Mouse (Mus musculus): ENCODE data around the gene Lrmda.
"Not testable (repeated sequence)": the region's sequence is repeated elsewhere in the genome, so short reads cannot be mapped to it uniquely, and the experiment has no call there.

The Lrmda gene

DNA sequence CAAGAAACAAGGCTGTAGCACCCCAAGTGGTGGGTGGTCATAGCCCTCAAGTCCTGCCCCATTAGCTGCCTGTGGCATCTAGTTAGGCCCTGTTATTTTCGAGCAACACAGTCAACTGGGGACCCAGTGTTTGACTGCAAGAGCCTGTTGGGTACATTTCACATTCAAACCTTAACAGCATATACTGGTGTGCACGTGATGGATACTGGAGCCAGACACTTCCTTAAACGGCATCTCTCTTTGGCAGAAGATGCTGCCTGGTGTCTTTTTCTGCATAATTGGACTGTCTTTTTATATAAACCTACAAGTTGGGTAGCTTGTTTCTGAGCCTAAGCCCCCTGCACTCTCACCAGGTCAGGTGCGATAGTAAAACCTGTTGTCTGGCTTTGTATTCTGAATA, 532.8 kb downstream of the Lrmda start:
- no peak for ATAC-seq (ENCODE audit: insufficient number of reproducible peaks, low FRiP score, low TSS enrichment)

DNA sequence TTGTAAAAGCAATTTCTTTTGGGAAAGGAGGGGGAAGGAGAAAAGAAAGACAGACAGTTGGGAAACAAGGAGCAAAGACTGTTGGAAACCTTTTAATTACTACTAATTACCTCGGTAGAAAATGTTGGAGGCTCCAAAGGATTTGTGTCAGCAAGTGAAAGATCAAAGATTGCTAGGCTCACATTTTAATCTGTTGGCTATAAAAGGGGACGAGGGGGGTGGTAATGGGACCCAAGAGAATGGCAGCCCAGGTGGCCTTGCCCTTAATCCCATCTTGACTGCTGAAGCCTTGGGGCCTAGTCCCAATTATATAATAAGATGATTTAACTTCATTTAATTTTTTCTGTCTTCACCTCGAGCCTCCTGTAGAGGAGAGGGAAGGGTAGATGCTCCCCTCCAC, 533.3 kb downstream of the Lrmda start:
- no peak for ATAC-seq (ENCODE audit: insufficient number of reproducible peaks, low FRiP score, low TSS enrichment)

DNA sequence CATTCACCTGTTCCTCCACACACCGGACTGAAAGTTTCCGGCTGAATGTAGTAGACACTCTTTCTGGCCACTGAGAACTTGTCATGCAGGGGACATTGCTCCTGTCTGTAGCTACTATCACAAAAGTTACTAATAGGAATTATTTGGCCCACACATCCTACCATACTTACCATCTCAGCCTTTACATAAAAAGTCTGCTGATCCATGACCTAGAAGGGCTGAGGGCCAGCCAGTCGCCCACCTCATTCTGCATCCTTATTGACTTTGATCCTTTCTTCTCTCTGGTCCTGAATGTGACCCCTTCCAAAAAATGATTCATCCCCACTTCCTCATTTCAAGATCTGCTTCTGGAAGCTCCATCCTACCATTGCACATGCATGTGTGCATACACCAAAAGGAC, 534.2 kb downstream of the Lrmda start:
- ATAC-seq (ENCODE audit: insufficient number of reproducible peaks, low FRiP score, low TSS enrichment) = no peak

DNA sequence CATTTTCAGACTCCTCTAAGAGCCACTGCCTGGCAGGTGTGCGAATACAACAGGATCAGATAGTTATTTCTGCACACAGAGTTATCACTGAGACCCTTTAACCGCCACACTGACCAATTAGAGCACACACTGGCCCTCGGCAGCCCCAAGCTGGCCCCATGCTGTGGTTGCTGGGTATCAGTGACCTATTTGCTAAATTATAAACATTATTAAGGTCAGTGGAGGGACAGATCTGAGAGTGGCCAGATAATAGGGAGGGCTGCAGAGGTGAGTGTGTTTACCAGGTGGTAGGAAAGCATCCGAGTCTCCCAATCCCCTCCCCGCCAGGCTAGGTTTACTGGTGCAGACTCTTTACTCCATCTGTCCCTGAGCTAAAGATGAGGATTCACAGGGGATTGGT, 553.0 kb downstream of the Lrmda start:
- no peak for ATAC-seq (ENCODE audit: insufficient number of reproducible peaks, low FRiP score, low TSS enrichment)

DNA sequence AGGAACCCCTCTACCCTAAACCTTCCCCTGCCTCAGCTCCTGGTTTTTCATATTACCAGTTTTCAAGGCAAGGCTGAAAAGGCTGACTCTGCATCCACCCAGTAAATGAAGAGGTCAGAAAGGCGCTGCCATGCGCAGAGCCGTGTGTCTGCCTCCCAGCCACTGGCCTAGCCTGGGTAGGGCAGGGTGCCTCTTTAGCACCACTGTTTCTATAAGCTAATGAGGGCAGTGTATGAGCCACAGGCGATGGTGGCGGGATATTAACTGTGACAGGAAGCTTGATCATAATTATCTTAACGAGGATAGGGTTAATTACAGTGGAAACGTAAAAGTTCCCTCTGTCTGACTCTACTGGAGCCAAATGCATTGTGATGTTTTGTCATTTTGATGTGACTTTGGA, 554.1 kb downstream of the Lrmda start:
- ATAC-seq (ENCODE audit: insufficient number of reproducible peaks, low FRiP score, low TSS enrichment) = no peak

DNA sequence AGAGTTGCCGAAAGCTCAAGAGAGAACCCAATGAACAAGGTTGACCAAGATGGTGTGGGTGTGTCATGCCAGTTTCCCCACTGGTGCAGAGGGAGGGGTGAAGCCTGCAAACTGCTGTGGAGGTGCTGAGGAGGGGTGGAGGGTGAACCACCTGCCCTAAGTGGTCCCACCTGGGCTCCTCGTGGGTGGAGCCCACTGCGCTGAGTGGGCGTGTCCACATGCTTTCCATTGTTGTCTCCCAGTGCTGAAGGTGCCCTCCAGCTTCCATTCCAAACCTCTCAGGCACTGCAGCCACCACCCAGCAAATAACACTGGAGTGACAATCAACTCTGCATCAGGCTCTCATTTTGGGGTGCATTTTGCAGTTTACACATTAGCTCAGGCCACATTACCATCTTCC, 554.5 kb downstream of the Lrmda start:
- no peak for ATAC-seq (ENCODE audit: insufficient number of reproducible peaks, low FRiP score, low TSS enrichment)

DNA sequence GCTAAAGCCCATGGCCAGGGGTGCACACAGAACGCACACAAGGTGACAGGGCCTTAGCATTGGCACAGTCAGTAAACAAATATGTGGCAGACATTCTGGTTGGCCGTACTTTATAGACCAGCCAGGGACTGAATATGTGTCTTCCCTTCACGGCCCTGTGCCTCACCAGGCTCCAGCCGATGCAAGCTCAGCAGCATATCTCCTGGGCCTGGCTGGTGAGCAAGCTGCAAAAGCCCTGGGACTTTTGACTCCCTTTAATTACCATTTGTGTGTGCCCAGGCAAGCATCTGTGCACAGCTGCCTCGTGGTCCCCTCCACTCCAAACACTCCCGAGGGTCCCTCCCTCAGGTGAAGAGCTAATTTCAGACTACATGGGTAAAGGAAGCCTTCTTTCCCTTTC, 556.9 kb downstream of the Lrmda start:
- no peak for ATAC-seq (ENCODE audit: insufficient number of reproducible peaks, low FRiP score, low TSS enrichment)

DNA sequence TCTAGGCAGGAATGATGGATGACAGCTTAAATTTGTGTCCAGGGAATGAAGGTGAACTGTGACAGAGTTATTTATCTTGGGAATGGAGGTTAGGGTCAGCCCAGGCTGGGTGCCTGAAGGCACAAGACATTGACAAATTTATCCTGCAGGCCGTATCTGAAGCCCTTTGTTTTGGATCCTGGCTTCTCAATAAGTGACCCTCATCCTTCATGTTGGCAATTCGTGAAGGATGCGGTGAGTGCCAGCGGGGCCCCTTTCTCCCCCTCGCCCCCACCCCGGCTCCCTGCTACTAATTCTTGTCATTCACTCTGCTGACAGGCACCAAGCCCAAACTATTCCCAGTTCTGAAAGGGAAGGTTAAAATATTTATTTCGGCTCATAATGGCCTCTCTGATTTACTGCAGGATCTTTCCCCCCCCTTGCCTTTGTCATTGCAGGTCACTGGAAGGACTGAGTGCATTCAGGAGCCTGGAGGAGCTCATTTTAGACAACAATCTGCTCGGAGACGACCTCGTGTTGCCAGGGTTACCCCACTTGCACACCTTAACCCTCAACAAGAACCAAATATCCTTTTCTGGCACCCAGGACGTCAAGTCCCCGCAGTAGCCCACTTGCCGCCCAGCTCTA, 558.0 kb downstream of the Lrmda start:
- no peak for ATAC-seq (ENCODE audit: insufficient number of reproducible peaks, low FRiP score, low TSS enrichment)

DNA sequence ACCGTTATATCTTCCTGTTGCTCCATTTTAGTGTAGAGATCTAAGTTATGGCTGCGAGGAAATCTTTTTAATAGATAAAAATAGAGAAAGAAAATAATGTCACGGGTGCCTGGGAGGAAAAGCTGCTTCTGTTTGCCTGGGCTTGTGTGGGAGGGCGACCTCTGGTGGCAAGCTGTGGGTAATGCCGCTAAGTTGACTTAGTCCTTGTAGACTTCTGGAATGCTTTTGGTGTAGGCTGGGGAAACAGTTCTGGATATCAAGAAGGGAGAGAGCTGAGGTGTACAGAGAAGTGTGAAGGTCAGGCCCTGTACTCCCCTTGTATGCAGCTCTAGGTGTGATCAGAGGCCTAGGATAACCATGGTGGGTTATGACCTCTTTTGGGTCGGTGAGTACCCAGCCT, 558.7 kb downstream of the Lrmda start:
- peak; percentile 47 for ATAC-seq (ENCODE audit: insufficient number of reproducible peaks, low FRiP score, low TSS enrichment)

DNA sequence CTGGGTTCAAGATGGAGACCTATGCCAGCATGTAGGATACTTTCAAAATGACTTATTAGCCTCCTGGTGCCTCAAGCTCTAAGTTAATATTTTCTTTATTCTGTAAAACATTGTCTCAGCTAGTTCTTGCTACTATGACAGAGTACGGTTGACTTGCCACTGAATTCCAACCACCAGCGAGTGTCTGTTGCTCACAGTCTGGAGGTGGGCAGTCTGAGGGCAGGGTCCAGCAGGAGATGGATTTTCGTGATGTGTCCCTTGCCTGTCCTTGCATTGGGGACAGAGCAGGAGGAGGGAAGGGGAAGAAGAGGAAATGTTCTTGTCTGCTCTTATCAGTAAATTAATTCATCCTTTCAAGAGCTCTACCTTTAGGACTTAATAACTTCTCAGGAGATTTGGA, 559.5 kb downstream of the Lrmda start:
- ATAC-seq (ENCODE audit: insufficient number of reproducible peaks, low FRiP score, low TSS enrichment) = no peak

DNA sequence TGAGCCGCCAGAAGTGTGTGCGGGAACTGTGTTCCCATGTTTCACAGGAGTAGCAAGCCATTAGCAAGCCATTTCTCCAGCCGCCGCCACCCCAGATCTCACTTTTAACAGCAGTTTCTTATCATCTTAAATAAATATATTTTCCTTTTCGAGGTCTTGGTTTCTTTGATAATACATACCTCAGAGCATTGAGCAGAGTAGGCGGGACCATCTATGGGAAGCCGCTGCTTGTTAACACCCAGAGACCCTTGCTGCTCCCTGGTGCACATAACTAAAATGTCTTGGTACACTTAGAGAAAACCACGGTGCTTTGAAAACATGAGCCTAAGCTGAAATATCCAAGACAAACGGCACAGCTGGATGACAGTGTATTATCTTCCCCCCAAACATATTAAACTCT, 562.6 kb downstream of the Lrmda start:
- no peak for ATAC-seq (ENCODE audit: insufficient number of reproducible peaks, low FRiP score, low TSS enrichment)

DNA sequence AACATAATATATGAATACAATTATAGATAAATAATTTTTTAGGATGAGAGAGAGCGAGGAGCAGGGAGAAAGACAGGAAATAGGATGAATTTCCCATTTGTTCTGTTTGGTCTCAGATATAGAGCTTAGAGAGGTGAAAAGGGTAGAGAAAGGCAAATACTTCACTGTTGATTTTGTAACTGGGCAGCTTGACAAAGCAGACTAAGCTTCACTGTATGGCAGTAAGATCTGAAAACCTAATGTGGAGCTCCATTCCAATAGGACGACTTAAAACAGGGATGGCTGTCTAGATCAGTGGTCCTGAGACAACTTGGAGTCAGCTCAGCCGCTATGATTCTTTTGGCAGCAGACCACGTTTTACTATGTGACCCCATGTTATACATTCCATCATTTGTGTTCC, 566.8 kb downstream of the Lrmda start:
- ATAC-seq (ENCODE audit: insufficient number of reproducible peaks, low FRiP score, low TSS enrichment) = no peak

DNA sequence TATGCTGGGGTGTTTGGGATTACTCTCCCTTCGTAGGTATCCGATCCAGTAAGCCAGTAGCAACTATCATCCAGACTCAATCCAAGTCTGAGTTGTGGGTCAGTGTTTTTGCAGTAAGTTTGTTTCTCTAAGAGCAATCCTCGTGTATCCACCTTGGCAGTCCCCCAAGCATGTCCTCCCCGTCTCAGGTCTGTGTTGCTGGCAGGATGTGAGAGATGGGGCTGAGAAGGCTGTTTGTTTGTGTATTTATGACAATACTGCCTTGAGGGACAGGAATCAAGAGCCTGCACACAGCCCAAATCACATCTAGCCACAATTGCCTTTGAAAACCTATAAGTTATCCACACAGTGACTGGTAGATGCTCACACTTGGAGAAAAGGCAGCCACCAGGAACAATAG, 567.3 kb downstream of the Lrmda start:
- ATAC-seq (ENCODE audit: insufficient number of reproducible peaks, low FRiP score, low TSS enrichment) = no peak

DNA sequence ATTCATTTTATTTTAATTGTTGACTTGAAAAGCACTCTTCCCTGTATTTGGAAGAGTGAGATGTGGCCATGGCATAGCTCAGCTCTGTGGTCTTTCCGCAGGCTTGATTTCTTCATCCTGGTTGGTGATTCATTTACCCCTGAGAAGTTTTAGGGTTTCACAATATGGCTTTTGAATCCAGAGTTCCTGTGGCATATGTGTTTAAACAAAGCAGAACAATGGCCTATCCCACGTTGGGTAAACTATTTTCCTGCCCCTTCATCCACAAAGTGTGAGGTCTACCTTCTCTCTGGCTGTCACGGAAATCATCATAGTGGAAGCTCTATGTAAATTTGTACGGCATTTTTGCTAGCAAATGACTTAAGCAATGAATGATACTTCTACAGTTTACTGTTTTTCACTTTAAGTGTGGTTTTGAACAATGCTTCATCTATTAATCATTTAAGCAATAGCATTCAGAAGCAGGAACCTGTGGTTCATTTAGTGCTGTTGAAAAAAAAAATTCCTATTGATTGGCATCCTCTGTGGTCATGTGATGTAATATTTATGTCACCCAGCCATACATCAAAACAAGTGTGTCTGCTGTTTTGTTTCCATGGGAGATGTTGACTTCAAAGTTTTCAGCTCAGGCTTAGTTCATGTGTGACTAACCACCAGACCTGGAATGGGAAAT, 567.9 kb downstream of the Lrmda start:
- no peak for ATAC-seq (ENCODE audit: insufficient number of reproducible peaks, low FRiP score, low TSS enrichment)

DNA sequence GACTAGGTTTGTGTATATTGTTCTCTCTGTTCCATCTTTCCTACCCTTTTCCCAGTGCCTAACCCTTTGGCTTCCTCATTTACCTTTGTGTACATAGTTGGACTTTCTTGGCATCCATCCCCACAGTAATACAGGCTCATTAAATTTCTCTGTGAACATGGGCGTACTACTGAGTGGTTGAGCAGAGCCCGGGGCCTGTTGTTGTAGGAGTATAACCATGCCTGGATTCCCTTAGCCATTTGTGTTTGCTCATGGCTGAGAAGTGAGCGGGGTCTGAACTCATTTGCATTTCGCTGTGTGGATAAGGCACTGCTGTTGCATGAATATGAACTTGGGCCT, 568.4 kb downstream of the Lrmda start:
- ATAC-seq (ENCODE audit: insufficient number of reproducible peaks, low FRiP score, low TSS enrichment) = no peak

DNA sequence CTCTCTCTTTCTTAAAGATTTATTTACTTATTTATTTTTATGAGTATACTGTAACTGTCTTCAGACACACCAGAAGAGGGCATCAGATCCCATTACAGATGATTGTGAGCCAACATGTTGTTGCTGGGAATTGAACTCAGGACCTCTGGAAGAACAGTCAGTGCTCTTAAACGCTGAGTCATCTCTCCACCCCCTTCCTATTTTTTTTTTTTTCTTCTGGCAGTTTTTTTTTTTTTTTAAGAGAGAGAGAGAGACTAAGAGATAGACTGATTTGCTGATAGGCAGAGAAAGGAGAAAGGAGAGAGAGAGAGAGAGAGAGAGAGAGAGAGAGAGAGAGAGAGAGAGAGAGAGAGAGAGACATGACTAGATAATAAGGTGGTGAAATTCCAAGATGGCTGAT, 568.9 kb downstream of the Lrmda start:
- not testable (repeated sequence) for ATAC-seq (ENCODE audit: insufficient number of reproducible peaks, low FRiP score, low TSS enrichment)

DNA sequence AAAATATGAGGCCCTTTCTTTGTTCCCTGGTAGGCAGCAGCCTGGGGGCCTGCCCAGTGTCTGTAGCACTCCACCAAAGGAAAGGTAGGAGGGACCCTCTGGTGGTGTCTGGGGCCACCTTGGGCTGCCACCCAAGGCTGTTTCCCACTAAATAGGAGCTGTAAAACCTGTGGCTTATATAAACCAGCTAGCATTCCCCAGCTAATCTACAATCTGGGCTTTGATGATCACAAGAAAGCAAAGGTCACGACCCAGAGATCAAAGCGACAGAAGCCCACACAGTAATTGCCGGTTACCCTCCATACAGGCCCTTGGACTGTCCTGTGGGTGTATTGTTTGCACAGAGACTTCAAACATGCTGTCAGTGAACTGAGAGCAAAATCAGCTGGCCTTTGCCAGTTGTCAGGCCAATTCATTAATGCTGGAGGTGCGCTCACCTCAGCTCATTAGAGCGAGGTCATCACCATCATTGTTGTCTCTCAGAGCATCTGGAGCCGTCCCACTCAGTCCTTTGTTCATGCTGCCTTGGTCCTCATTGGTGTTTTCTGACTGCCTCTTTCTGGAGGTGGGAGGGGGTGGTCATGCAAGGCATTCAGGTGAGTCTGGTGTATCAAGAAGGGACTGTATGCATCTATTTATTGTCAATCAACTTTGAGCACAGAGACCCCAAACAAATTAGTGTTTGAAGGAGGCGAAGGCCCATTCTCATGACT, 570.1 kb downstream of the Lrmda start:
- ATAC-seq (ENCODE audit: insufficient number of reproducible peaks, low FRiP score, low TSS enrichment) = no peak

DNA sequence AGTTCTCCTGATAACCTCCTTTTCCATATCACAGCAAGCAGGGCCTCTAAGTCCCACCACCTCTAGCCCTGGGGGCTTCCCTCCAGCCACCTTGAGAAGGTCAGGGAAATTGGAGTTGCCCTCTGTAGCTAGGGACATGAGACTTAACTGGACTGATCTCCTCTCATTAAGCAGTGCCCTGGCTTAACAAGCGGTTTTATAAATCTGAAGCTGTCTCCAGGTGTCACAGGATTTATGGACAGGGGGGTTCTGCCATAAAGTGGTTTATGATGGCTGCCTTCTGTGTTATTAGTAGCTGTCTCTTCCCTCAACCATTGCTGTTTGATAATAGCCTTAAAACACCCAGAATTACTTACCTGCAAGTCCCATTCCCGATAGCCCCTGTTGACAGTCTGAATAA, 571.7 kb downstream of the Lrmda start:
- ATAC-seq (ENCODE audit: insufficient number of reproducible peaks, low FRiP score, low TSS enrichment) = no peak

DNA sequence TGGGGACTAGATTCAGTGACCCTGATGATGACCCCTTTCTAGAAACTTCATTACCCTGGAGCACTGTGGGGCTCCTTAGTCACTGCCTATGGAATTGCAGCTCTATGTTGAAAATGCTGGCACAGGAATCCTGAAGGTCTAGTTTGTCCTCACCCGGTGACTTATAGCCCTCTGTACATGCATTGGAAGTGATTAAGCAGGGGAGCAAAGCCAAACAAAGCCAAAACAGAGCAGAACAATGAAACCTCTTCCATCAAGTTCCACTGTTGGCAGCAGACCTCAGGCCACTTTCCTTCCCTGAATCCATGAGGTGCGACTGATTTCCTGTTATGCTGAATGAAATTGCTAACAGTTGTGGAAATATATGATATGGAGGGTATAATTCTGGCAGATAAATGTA, 578.0 kb downstream of the Lrmda start:
- ATAC-seq (ENCODE audit: insufficient number of reproducible peaks, low FRiP score, low TSS enrichment) = no peak

DNA sequence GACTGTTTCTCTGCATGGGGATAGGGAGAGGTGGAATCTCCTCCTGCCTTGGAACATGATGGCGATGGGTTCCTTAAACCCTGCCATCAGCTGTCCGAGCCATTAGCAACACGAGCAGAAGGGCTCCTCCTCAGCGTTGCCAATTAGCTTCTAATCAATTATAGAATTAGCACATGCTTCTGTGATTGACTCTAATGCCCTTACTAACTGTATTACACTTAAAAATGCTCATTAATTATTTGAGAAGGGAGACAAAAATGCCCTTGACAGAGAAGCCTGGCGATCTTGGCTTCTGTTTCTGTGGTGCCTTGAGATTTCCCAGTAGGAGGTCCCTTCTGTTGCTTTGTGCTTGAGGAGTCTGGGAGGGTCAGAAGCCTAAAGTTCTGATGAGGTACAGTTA, 579.1 kb downstream of the Lrmda start:
- ATAC-seq (ENCODE audit: insufficient number of reproducible peaks, low FRiP score, low TSS enrichment) = no peak

DNA sequence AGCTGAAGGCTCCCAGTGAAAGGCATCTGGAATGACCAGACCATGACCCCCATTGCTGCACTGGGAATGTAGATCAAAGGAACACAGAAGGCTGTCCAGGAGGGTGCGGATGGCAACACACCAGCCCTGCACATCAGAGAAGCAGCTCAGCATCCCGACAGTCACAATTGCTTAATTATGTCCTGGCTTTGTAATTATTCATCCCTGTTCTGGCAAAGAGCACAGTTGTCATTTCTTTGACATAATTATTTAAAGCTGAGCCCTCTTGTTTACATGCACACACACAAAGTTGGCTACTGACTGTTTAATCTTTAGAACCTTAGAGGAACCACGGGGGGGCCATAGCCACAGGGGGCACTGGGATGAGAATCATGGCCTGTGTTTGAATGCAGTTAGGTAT, 580.7 kb downstream of the Lrmda start:
- no peak for ATAC-seq (ENCODE audit: insufficient number of reproducible peaks, low FRiP score, low TSS enrichment)

DNA sequence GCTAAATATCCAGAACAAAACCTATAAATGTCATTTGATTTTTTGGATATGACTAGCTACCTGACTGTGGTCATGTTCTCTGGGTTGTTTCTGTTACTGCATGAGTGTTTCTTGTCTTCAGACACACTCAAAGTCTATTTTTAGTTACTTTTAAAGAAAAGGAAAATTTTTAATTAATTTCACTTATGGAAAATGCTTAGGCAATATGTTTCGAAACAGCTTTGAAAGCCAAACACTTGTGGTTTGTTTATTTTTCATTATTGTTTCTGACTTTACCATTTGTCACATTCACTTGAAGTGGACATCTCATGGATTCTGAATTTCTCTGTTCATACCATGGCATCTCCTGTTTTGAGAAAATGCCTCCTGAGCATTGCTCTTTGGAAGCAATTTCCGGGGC, 582.8 kb downstream of the Lrmda start:
- no peak for ATAC-seq (ENCODE audit: insufficient number of reproducible peaks, low FRiP score, low TSS enrichment)

Data from cerebellum, adult (tissue).